Mouse (Mus musculus): ENCODE measurements around the gene Alg14. TPM values are rescaled to one million over a fixed set of nuclear protein-coding genes. Genes with fewer than 3 reads are reported as not detected.

The Alg14 gene
- total and polyA plus RNA-seq, 3 experiments = 3.2 to 20.1 TPM; not detected in 1

DNA sequence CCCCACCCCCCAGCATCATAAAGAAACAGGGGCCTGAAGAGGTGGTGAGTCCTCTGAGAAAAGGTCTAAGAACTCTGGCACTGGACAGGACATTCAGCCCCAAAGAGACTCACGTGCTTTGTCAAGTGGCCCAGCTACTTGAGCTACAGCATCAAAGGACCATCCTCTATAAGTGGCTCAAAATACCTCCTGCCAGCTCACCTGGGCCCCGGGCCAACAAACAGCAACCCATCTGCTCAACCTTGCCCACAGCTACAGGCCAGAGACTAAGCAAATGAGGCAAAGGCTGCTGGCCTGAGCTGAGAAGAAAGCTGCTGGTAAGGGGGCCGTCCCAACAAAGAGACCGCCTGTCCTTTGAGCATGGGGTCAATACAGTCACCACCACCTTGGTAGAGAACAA, 14.0 kb upstream of the Alg14 start:
- no peak for TF ChIP-seq EP300 (IDR thresholded peaks at IDR 0.05; ENCODE audit: low read depth in 1 of 2, low read length in 2 of 2)
- no peak for TF ChIP-seq ZMIZ1 (IDR thresholded peaks at IDR 0.05; ENCODE audit: low read depth, low read length)
- no peak for TF ChIP-seq HCFC1 (IDR thresholded peaks at IDR 0.05; ENCODE audit: low read depth, low read length)
- no peak for TF ChIP-seq ETS1 (IDR thresholded peaks at IDR 0.05; ENCODE audit: low read depth, low read length)
- no peak for TF ChIP-seq MXI1 (IDR thresholded peaks at IDR 0.05; ENCODE audit: low read depth, low read length)
- no peak for TF ChIP-seq MYB (IDR thresholded peaks at IDR 0.05; ENCODE audit: low read depth, low read length)
- TF ChIP-seq ELF1 (IDR thresholded peaks at IDR 0.05; ENCODE audit: low read depth, low read length) = no peak
- no peak for TF ChIP-seq ZNF384 (IDR thresholded peaks at IDR 0.05; ENCODE audit: low read depth, low read length)
- H3K36me3 ChIP-seq (ENCODE audit: control insufficient read depth in 1 of 2, insufficient read depth in 2 of 2, low read length in 2 of 2) = no peaks in the 10 kb centered on the region
- DNase-seq (ENCODE audit: low read depth, low spot score) = no peak
- H3K27ac ChIP-seq (ENCODE audit: control insufficient read depth, low read depth, low read length) = no peak overlapping the region
- no peak overlapping the region for H3K9ac ChIP-seq (ENCODE audit: control insufficient read depth, low read depth, low read length, poor library complexity, severe bottlenecking)
- no peaks in the 10 kb centered on the region for H3K9me3 ChIP-seq (replicated peaks; ENCODE audit: insufficient read depth, low read length)
- H3K4me3 ChIP-seq (ENCODE audit: control insufficient read depth in 1 of 2, insufficient read depth in 1 of 2, low read depth in 2 of 2, low read length in 2 of 2) = no peak overlapping the region
- H3K27me3 ChIP-seq (ENCODE audit: control insufficient read depth in 1 of 2, insufficient read depth in 2 of 2, low read length in 2 of 2) = peaks cover 0 to 5% of the 10 kb centered on the region in 2 experiments; a peak in 3 of 4 replicates
- H3K4me1 ChIP-seq (ENCODE audit: control insufficient read depth in 1 of 2, insufficient read depth in 2 of 2, low read length in 2 of 2) = no peaks in the 10 kb centered on the region
- H3K79me2 ChIP-seq (ENCODE audit: control insufficient read depth, insufficient read depth, low read length, poor library complexity) = no peaks in the 10 kb centered on the region

DNA sequence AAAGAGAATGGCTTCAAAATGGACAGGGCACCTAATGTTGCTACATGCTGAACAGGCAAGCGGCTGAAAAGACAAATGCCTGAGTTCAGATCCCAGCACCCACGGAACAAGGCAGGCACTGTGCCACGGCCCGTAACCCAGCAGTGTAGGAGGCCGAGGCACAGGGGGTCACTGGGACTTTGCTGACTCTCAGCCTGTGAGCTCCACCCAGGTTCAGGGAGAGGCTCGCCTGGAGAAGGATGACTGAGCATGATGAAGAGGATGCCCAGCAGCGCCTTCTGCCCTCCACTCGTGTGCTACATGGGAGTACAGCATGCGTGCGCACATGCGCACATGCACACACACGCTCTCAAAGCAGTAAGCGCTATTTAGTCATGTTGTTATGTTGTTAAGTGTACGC, 11.9 kb upstream of the Alg14 start:
- Histone ChIP-seq H3K36me3 (ENCODE audit: control insufficient read depth in 1 of 2, insufficient read depth in 2 of 2, low read length in 2 of 2) (no peaks in the 10 kb centered on the region), H3K9ac (ENCODE audit: control insufficient read depth, low read depth, low read length, poor library complexity, severe bottlenecking) (no peak overlapping the region), H3K4me1 (ENCODE audit: control insufficient read depth in 1 of 2, insufficient read depth in 2 of 2, low read length in 2 of 2) (no peaks in the 10 kb centered on the region), H3K79me2 (ENCODE audit: control insufficient read depth, insufficient read depth, low read length, poor library complexity) (no peaks in the 10 kb centered on the region), H3K9me3 (replicated peaks; ENCODE audit: insufficient read depth, low read length) (no peaks in the 10 kb centered on the region), H3K27ac (ENCODE audit: control insufficient read depth, low read depth, low read length) (no peak overlapping the region), H3K27me3 (ENCODE audit: control insufficient read depth in 1 of 2, insufficient read depth in 2 of 2, low read length in 2 of 2) (peaks cover 0 to 5% of the 10 kb centered on the region in 2 experiments; a peak in 3 of 4 replicates), H3K4me3 (ENCODE audit: control insufficient read depth in 1 of 2, insufficient read depth in 1 of 2, low read depth in 2 of 2, low read length in 2 of 2) (no peak overlapping the region)
- DNase-seq (ENCODE audit: low read depth, low spot score) = no peak
- TF ChIP-seq ZKSCAN1 (IDR thresholded peaks at IDR 0.05; ENCODE audit: low read depth, low read length) (no peak), GABPA (IDR thresholded peaks at IDR 0.05; ENCODE audit: low read depth, low read length) (no peak), MAX (IDR thresholded peaks at IDR 0.05; ENCODE audit: low read length) (no peak), JUND (IDR thresholded peaks at IDR 0.05; ENCODE audit: low read depth, low read length) (no peak), UBTF (IDR thresholded peaks at IDR 0.05; ENCODE audit: borderline replicate concordance, insufficient read depth, low read depth, low read length) (no peak)

DNA sequence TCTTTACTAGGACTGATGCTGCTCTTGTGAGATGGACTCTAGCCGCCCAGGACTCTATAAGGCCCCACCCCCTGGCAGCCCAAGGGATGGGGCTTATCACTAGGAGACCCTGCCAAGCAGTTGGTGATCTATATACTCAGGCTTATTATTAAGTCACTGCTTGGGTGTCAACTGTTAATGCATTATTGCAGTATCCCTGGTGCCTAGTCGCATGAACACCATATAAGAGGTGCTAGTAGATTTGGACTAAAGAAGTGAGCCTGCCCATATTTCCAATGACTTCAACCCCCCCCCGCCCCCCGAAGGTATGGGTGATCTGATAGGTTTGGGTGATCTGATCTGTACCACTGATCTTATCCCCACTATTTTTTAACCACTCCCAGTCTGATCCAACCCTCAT, 8.6 kb upstream of the Alg14 start, which contains the start of gene Tmem56:
Gene Tmem56, minus strand, starts transcription at position 101 of the 400 bp plus-strand sequence.
- no peak for DNase-seq (ENCODE audit: low read depth, low spot score)
- Histone ChIP-seq H3K4me1 (ENCODE audit: control insufficient read depth in 1 of 2, insufficient read depth in 2 of 2, low read length in 2 of 2) (no peaks in the 10 kb centered on the region), H3K36me3 (ENCODE audit: control insufficient read depth in 1 of 2, insufficient read depth in 2 of 2, low read length in 2 of 2) (no peaks in the 10 kb centered on the region), H3K79me2 (ENCODE audit: control insufficient read depth, insufficient read depth, low read length, poor library complexity) (no peaks in the 10 kb centered on the region), H3K9me3 (replicated peaks; ENCODE audit: insufficient read depth, low read length) (no peaks in the 10 kb centered on the region), H3K27me3 (ENCODE audit: control insufficient read depth in 1 of 2, insufficient read depth in 2 of 2, low read length in 2 of 2) (peaks cover 0 to 3% of the 10 kb centered on the region in 2 experiments; a peak in 3 of 4 replicates), H3K9ac (ENCODE audit: control insufficient read depth, low read depth, low read length, poor library complexity, severe bottlenecking) (no peak within 1 kb of the TSS), H3K27ac (ENCODE audit: control insufficient read depth, low read depth, low read length) (no peak within 1 kb of the TSS), H3K4me3 (ENCODE audit: control insufficient read depth in 1 of 2, insufficient read depth in 1 of 2, low read depth in 2 of 2, low read length in 2 of 2) (no peak within 1 kb of the TSS)
- TF ChIP-seq POLR2AphosphoS2 (IDR thresholded peaks at IDR 0.05; ENCODE audit: low read length) (no peak), MXI1 (IDR thresholded peaks at IDR 0.05; ENCODE audit: low read depth, low read length) (no peak), NRF1 (IDR thresholded peaks at IDR 0.05; ENCODE audit: insufficient read depth, low read depth, low read length, poor library complexity, severe bottlenecking) (no peak), POLR2A (IDR thresholded peaks at IDR 0.05; ENCODE audit: control insufficient read depth in 1 of 2, insufficient read depth in 1 of 2, low read depth in 1 of 2, low read length in 2 of 2, poor library complexity in 1 of 2) (no peak), JUND (IDR thresholded peaks at IDR 0.05; ENCODE audit: low read depth, low read length) (no peak), MYC (IDR thresholded peaks at IDR 0.05; ENCODE audit: low read depth, low read length) (no peak), MAX (IDR thresholded peaks at IDR 0.05; ENCODE audit: low read length) (no peak), ZMIZ1 (IDR thresholded peaks at IDR 0.05; ENCODE audit: low read depth, low read length) (no peak), SMC3 (IDR thresholded peaks at IDR 0.05; ENCODE audit: low read depth, low read length) (no peak)
